Mouse (Mus musculus) lung, postnatal 0 days (tissue): ENCODE data around the gene Zfp941.

Experiments used
- CTCF ChIP-seq: IDR thresholded peaks from 2 replicates; pipeline ENCODE4 v1.5.1; 2016; ENCODE audit warnings: antibody characterized with exemption, mild to moderate bottlenecking
- EP300 ChIP-seq: IDR thresholded peaks from 2 replicates; pipeline ENCODE4 v1.6.1; 2016; ENCODE audit warnings: antibody characterized with exemption, mild to moderate bottlenecking, control low read depth

GRCm38 (mm10) chr7:140857550-140858505 is 35.9 kb upstream of the Zfp941 start, which contains the start of gene Bet1l:
- TF ChIP-seq CTCF (no peak), EP300 (no peak; the same call in 1 of the 2 replicates)
